Mouse (Mus musculus) C2C12 (cell line): ENCODE results near the gene Nrf1.

Experiments used
- CEBPB ChIP-seq: IDR thresholded peaks from one replicate; pipeline ENCODE4 v1.6.1; 2011; ENCODE audit warnings: low read depth, mild to moderate bottlenecking, control low read depth, moderate library complexity
- CTCF ChIP-seq: IDR thresholded peaks from one replicate; pipeline ENCODE4 v1.5.1; 2011; ENCODE audit not compliant: control insufficient read depth, insufficient read depth, insufficient read length

DNA sequence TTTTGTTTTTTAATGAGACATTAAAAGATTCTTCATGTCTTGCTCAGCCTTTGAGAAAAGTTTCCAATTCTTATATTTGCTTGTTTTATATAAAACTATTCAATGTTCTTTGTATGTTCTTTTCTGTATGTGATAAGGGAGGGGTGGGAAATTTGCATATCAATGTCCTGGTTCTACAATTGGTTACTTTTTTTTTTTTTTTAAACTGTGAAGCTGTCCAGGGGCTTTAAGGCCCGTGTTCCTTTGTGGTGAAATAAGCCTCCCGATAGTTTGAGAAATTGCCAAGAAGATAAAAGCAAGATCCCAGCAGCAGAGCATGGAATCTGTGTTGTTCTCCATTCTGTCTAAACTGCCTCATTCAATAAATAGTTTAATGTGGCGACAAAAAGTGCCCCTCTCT, 105.3 kb downstream of the Nrf1 start:
- no peak for TF ChIP-seq CTCF
- TF ChIP-seq CEBPB, result no peak
